Mouse (Mus musculus) liver, embryonic 12.5 days (tissue): Measurements from ENCODE around the gene Mief1. TPM values are rescaled to one million over a fixed set of nuclear protein-coding genes. Genes with fewer than 3 reads are reported as not detected.
A peak's percentile ranks its signal among the peaks of the same experiment; 100 is the strongest.

Source experiments
- ATAC-seq: fragments of 200-750 bp; cut with Nextera tagmentation; 2 replicates; pipeline ENCODE4 v1.8.0; 2017; ENCODE audit warnings: moderate number of reproducible peaks, mild to moderate bottlenecking, moderate library complexity
- H3K27ac ChIP-seq: fragments of 300-500 bp; sonication (generic); 2 replicates; pipeline ENCODE4 v1.5.1; 2016; ENCODE audit warnings: mild to moderate bottlenecking
- H3K27me3 ChIP-seq: fragments of 300-500 bp; sonication (generic); replicated peaks from 2 replicates; pipeline ENCODE4 v1.6.1; 2016; ENCODE audit warnings: mild to moderate bottlenecking, moderate library complexity
- H3K36me3 ChIP-seq: fragments of 300-500 bp; sonication (generic); 2 replicates; pipeline ENCODE4 v1.6.1; 2016; ENCODE audit warnings: mild to moderate bottlenecking, moderate library complexity
- H3K4me1 ChIP-seq: fragments of 300-500 bp; sonication (generic); 2 replicates; pipeline ENCODE4 v1.6.1; 2016
- H3K4me2 ChIP-seq: fragments of 300-500 bp; sonication (generic); 2 replicates; pipeline ENCODE4 v1.6.1; 2016; ENCODE audit warnings: mild to moderate bottlenecking, moderate library complexity
- H3K4me3 ChIP-seq: fragments of 300-500 bp; sonication (generic); 2 replicates; pipeline ENCODE4 v1.5.1; 2016; ENCODE audit warnings: mild to moderate bottlenecking, moderate library complexity
- H3K9ac ChIP-seq: fragments of 300-500 bp; sonication (generic); 2 replicates; pipeline ENCODE4 v1.6.1; 2016; ENCODE audit warnings: mild to moderate bottlenecking, moderate library complexity
- H3K9me3 ChIP-seq: fragments of 300-500 bp; sonication (generic); replicated peaks from 2 replicates; pipeline ENCODE4 v1.6.1; 2016; ENCODE audit warnings: mild to moderate bottlenecking, moderate library complexity
- WGBS: fragments of 180-500 bp; shearing (Covaris S2); methylation state at CpG from one replicate; pipeline ENCODE4 v1.1.7; 2016; ENCODE audit not compliant: insufficient replicate concordance; 5-methylcytosine and 5-hydroxymethylcytosine counted together
- polyA plus RNA-seq: library from polyadenylated mRNA; unstranded; fragments of >200 nt; fragmentation: Nextera tagmentation; extraction: Ambion mirVana; gene quantifications from 2 replicates; pipeline ENCODE4 v1.2.1, GENCODE M21; 2016

Gene Mief1
- polyA plus RNA-seq, result 29.1 and 30.1 TPM in 2 replicates

DNA sequence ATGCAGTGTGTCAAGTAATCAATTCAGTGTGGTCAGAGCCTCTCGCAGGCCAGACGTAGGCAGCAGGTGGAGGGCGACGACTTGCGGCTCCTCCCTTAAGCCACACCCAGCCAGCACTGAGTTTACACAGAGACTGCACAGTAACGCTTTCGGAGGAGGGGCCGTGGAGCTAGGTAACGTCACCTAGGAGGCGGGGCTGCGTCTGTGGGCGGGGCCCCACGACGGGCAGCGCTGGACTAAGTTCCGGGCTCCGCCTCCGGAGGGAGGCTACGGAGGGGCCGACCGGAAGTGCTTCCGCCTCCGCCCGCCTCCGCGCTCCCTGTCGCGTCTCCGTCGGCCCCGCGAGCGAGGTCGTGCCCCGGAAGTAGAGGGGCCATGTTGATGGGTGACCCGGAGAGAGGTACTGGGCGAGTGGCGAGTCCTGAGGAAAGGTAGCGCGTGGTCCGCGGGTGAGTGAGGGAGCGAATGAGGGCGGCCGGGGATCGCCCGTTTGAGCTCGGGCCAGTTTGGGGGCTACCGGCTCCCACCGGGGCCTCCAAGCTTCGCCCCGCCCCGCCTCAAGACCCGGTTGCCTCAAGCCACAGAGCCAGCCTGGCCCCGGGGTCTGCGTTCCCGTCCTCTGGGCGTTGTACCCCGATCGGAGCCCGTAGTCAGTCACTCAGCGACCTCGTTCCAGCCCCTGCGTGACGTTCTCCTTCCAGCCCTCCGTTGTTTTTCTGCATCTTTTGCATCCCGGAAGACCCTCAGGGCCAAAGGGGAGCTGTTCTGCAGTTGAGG is at the start of gene Mief1:
TSS of gene Mief1 (plus strand) at position 286 of the 777 bp plus-strand sequence.
- Histone ChIP-seq H3K27me3 (no peaks in the 10 kb centered on the region), H3K27ac (peak within 1 kb of the TSS; percentile 87), H3K4me1 (peaks cover 47% of the 10 kb centered on the region), H3K9me3 (no peaks in the 10 kb centered on the region), H3K36me3 (peaks cover 38% of the 10 kb centered on the region), H3K4me3 (peak within 1 kb of the TSS; percentile 97), H3K4me2 (peak within 1 kb of the TSS; percentile 96), H3K9ac (peak within 1 kb of the TSS; percentile 93)
- WGBS, result under 1% methylated on average over 67 of the region's 67 CpGs
- peak; percentile 98 for ATAC-seq

GRCm38 (mm10) chr15:80188927-80189326 is 44.9 kb upstream of the Mief1 start:
- no peak overlapping the region for H3K4me3 ChIP-seq
- no peak overlapping the region for H3K9ac ChIP-seq
- peaks cover 22% of the 10 kb centered on the region for H3K27me3 ChIP-seq
- H3K9me3 ChIP-seq, result no peaks in the 10 kb centered on the region
- H3K36me3 ChIP-seq, result no peaks in the 10 kb centered on the region
- no peak overlapping the region for H3K4me2 ChIP-seq
- no peak for ATAC-seq
- peaks cover 20% of the 10 kb centered on the region for H3K4me1 ChIP-seq
- H3K27ac ChIP-seq, result no peak overlapping the region
- WGBS, result 58% methylated on average over 5 of the region's 5 CpGs

GRCm38 (mm10) chr15:80190075-80190474 is 43.7 kb upstream of the Mief1 start:
- no peak overlapping the region for H3K4me2 ChIP-seq
- no peak overlapping the region for H3K27ac ChIP-seq
- no peak overlapping the region for H3K4me3 ChIP-seq
- H3K27me3 ChIP-seq, result peaks cover 22% of the 10 kb centered on the region
- H3K9ac ChIP-seq, result no peak overlapping the region
- WGBS, result 55% methylated on average over 4 of the region's 4 CpGs
- no peaks in the 10 kb centered on the region for H3K9me3 ChIP-seq
- ATAC-seq, result no peak; the same call in 1 of the 2 replicates
- no peaks in the 10 kb centered on the region for H3K36me3 ChIP-seq
- H3K4me1 ChIP-seq, result peaks cover 20% of the 10 kb centered on the region

GRCm38 (mm10) chr15:80191585-80192245 is 42.1 kb upstream of the Mief1 start:
- no peak overlapping the region for H3K4me3 ChIP-seq
- peaks cover 20% of the 10 kb centered on the region for H3K4me1 ChIP-seq
- WGBS, result 46% methylated on average over 8 of the region's 8 CpGs
- H3K9ac ChIP-seq, result no peak overlapping the region
- no peaks in the 10 kb centered on the region for H3K9me3 ChIP-seq
- peaks cover 26% of the 10 kb centered on the region for H3K27me3 ChIP-seq
- no peaks in the 10 kb centered on the region for H3K36me3 ChIP-seq
- H3K4me2 ChIP-seq, result no peak overlapping the region
- ATAC-seq, result no peak
- H3K27ac ChIP-seq, result peak overlapping the region; percentile 46

DNA sequence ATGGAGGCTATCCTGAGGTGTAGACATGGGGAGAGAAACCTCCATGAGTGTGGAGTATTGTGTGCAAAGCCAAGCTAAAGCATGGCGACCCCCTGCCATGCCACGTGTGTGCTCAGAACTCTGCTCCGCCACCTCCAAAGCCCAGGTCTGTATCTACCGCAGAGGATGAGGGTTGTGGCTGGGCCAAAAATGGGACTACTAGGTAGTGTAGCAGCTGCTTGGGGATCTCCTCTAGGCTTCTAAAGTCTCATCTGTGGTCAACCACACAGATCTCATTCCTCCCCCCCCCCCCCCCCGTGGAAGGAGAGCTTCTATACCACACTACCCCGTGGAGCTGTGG is 41.6 kb upstream of the Mief1 start:
- WGBS, result 73% methylated on average over 5 of the region's 6 CpGs
- Histone ChIP-seq H3K4me3 (no peak overlapping the region), H3K4me2 (no peak overlapping the region)

DNA sequence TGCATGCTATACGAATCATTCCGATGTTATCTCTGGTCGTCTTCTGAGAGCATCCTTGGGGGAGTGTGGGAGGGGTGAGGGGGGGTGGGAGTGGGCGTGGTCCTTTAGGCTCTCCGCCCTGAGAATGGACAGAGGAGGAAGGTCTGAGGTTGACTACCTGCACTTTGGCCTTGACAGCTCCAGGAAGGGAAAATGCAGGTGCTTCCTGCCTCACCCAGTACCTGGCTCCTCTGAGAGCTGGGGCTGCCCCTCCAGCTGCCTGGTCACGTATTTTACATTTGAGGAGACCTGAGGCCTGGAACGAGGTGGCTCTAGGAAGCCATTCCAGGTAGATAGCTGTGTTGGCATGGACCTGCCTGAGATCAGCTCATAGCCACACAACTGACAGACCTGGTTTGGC is 41.0 kb upstream of the Mief1 start:
- Histone ChIP-seq H3K4me2 (no peak overlapping the region), H3K4me1 (peaks cover 20% of the 10 kb centered on the region), H3K27me3 (peaks cover 25% of the 10 kb centered on the region), H3K27ac (no peak overlapping the region), H3K4me3 (no peak overlapping the region), H3K36me3 (no peaks in the 10 kb centered on the region), H3K9ac (no peak overlapping the region), H3K9me3 (no peaks in the 10 kb centered on the region)
- 42% methylated on average over 7 of the region's 7 CpGs for WGBS
- no peak for ATAC-seq

More for the DNA sequence above, 41.6 kb upstream of the Mief1 start:
- Histone ChIP-seq H3K9ac (no peak overlapping the region), H3K27me3 (peaks cover 26% of the 10 kb centered on the region), H3K27ac (no peak overlapping the region), H3K4me1 (peaks cover 20% of the 10 kb centered on the region), H3K36me3 (no peaks in the 10 kb centered on the region), H3K9me3 (no peaks in the 10 kb centered on the region)
- ATAC-seq, result no peak

DNA sequence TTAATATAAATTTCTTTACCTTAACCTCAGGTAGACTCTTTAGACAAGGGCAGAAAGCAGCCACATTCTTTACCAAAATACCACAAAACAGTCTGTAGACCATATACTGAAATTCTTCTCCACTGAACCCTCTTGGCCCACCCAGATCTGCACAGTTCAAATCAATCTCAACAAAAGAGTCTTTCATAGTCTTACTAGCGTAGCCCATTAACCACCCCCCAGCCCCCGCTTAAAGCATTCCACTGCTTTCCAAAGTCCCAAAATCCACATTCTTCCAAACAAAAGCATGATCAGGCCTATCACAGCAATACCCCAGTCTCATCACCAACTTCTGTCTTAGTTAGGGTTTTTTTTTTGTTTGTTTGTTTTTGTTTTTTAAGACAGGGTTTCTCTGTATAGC is 34.3 kb upstream of the Mief1 start:
- Histone ChIP-seq H3K9ac (no peak overlapping the region), H3K27ac (no peak overlapping the region), H3K9me3 (no peaks in the 10 kb centered on the region), H3K36me3 (no peaks in the 10 kb centered on the region), H3K4me1 (no peaks in the 10 kb centered on the region), H3K4me3 (no peak overlapping the region), H3K4me2 (no peak overlapping the region), H3K27me3 (peaks cover 11% of the 10 kb centered on the region; the same call in 1 of the 2 replicates)
- 61% methylated on average over 2 of the region's 2 CpGs for WGBS
- ATAC-seq, result no peak

GRCm38 (mm10) chr15:80202111-80202775 is 31.6 kb upstream of the Mief1 start:
- Histone ChIP-seq H3K27me3 (peaks cover 27% of the 10 kb centered on the region), H3K9ac (no peak overlapping the region), H3K4me2 (no peak overlapping the region), H3K4me1 (no peaks in the 10 kb centered on the region), H3K36me3 (no peaks in the 10 kb centered on the region), H3K27ac (no peak overlapping the region), H3K9me3 (no peaks in the 10 kb centered on the region), H3K4me3 (no peak overlapping the region)
- ATAC-seq, result no peak
- WGBS, result 56% methylated on average over 6 of the region's 6 CpGs

DNA sequence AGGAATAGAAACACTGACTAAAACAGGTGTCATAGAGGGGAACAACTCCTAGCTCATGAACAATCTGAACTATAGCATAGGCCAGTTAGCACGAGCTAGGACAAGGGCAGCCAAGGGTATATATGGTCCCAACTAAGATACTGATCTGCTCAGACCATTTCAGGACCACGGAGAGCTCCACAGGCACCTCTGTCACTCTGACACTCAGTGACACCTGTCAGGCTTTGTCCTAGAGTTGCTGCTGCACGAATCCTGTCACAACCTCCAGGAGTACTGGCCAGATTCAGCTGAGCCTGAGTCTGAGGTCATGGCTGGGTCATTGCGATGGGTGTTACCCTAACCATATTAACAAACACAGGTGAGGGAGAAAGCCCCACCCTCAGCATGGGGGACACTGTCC is 30.4 kb upstream of the Mief1 start:
- Histone ChIP-seq H3K4me1 (peaks cover 4% of the 10 kb centered on the region; the same call in 1 of the 2 replicates), H3K4me2 (no peak overlapping the region), H3K9ac (no peak overlapping the region), H3K36me3 (no peaks in the 10 kb centered on the region), H3K9me3 (no peaks in the 10 kb centered on the region), H3K27me3 (peaks cover 33% of the 10 kb centered on the region), H3K4me3 (no peak overlapping the region), H3K27ac (no peak overlapping the region)
- WGBS, result 19% methylated on average over 4 of the region's 4 CpGs
- ATAC-seq, result no peak

GRCm38 (mm10) chr15:80206057-80206565 is 27.7 kb upstream of the Mief1 start:
- no peak overlapping the region for H3K4me2 ChIP-seq
- peaks cover 4% of the 10 kb centered on the region; the same call in 1 of the 2 replicates for H3K4me1 ChIP-seq
- ATAC-seq, result no peak
- H3K27me3 ChIP-seq, result peaks cover 43% of the 10 kb centered on the region
- H3K9me3 ChIP-seq, result no peaks in the 10 kb centered on the region
- H3K9ac ChIP-seq, result no peak overlapping the region
- no peak overlapping the region for H3K4me3 ChIP-seq
- 0 out of 2 replicates have a peak, but pooled peaks cover 1% of the 10 kb centered on the region for H3K36me3 ChIP-seq
- WGBS, result 64% methylated on average over 3 of the region's 3 CpGs
- no peak overlapping the region for H3K27ac ChIP-seq

GRCm38 (mm10) chr15:80208446-80208845 is 25.4 kb upstream of the Mief1 start:
- Histone ChIP-seq H3K27me3 (peaks cover 64% of the 10 kb centered on the region), H3K4me1 (peaks cover 11% of the 10 kb centered on the region; the same call in 1 of the 2 replicates), H3K27ac (no peak overlapping the region), H3K4me3 (no peak overlapping the region), H3K4me2 (no peak overlapping the region), H3K9ac (no peak overlapping the region), H3K9me3 (no peaks in the 10 kb centered on the region), H3K36me3 (0 out of 2 replicates have a peak, but pooled peaks cover 8% of the 10 kb centered on the region)
- 42% methylated on average over 4 of the region's 4 CpGs for WGBS
- ATAC-seq, result no peak

- Histone ChIP-seq H3K9me3 (no peaks in the 10 kb centered on the region), H3K27me3 (peaks cover 30% of the 10 kb centered on the region), H3K4me2 (no peak overlapping the region), H3K36me3 (0 out of 2 replicates have a peak, but pooled peaks cover 8% of the 10 kb centered on the region), H3K9ac (0 out of 2 replicates have a peak overlapping the region, but pooled peaks have one; percentile 35), H3K27ac (no peak overlapping the region), H3K4me1 (0 out of 2 replicates have a peak, but pooled peaks cover 14% of the 10 kb centered on the region), H3K4me3 (no peak overlapping the region)
- peak; percentile 77 for ATAC-seq
Measured at GRCm38 (mm10) chr15:80213688-80214087, 20.1 kb upstream of the Mief1 start.
